ENCODE assay signal across 8 mouse cellular contexts in the genomic region with DNA sequence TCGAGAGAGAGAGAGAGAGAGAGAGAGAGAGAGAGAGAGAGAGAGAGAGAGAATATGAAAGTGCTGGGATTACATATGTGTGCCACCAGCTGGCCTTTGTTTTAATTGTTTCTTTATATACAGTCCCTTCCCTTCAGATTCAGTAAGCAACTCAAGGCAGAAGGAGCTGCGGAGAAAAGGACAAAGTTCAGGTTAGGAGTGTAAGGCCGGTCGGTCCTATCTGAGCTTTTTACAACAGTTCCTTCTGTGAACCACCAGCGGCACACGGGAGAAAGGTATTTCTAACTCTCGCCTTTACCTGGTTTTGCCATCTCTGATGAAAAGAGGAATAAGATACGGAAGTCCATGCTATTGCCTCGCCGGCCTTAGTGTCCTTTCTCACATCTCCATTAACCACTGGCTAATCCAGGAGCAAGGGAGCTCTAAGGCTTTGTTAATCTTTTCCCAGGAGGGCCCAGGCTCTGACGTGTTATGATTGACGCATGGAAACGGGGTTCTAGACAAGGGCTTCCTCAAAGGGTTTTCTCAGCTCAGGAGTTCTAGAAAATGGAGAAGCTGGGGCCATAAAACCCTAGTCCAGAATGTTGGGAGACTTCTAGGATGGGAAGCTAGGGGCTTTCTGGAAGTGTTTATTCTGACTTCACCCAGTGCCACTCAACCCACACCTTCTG. TPM values are rescaled to one million over a fixed set of nuclear protein-coding genes. Genes with fewer than 3 reads are reported as not detected.
DNase-seq lines count a peak whose midpoint lies in the region; ATAC-seq lines count a peak whose summit lies in the region.

No protein-coding gene starts in this region.

- H3K4me1 ChIP-seq in embryonic facial prominence, embryonic 14.5 days (ENCODE audit: control insufficient read depth, insufficient read depth, low read length) = peaks cover 10% of the 10 kb centered on the region
- peaks cover 12% of the 10 kb centered on the region; the same call in 1 of the 2 replicates for H3K4me1 ChIP-seq in midbrain, embryonic 12.5 days

- peak overlapping the region; percentile 75 for H3K4me2 ChIP-seq in embryonic facial prominence, embryonic 14.5 days (ENCODE audit: low read depth, low read length)
- H3K4me2 ChIP-seq in midbrain, embryonic 12.5 days (replicated peaks) = peak overlapping the region; percentile 80

- peak overlapping the region; percentile 94 for H3K4me3 ChIP-seq in embryonic facial prominence, embryonic 14.5 days (ENCODE audit: low read depth, low read length)
- H3K4me3 ChIP-seq in midbrain, embryonic 12.5 days = peak overlapping the region; percentile 62

- DNase-seq in heart, adult 11 months = peak; percentile 91
- no peak for DNase-seq in heart, postnatal 10 days
- DNase-seq in embryonic facial prominence, embryonic 14.5 days (ENCODE audit: low spot score) = peak; percentile 58
- DNase-seq in kidney, adult 8-10 months = peak; percentile 82 to 83
- no peak for DNase-seq in natural killer cell, adult 2 months (ENCODE audit: low spot score in 2 of 2)
- DNase-seq in frontal cortex, adult 2 months (ENCODE audit: extremely low spot score in 1 of 2, low spot score in 1 of 2) = no peak
- no peak for DNase-seq in thymus, postnatal 0 days (ENCODE audit: low spot score)

- peaks cover 24% of the 10 kb centered on the region for H3K36me3 ChIP-seq in embryonic facial prominence, embryonic 14.5 days (ENCODE audit: control insufficient read depth, insufficient read depth, low read length)
- H3K36me3 ChIP-seq in midbrain, embryonic 12.5 days = no peaks in the 10 kb centered on the region

- intact Hi-C loops in heart, postnatal 10 days (cut with DNase I) = no loop called here

- H3K27me3 ChIP-seq in embryonic facial prominence, embryonic 14.5 days (replicated peaks; ENCODE audit: control insufficient read depth, insufficient read depth, low read length) = no peaks in the 10 kb centered on the region
- H3K27me3 ChIP-seq in midbrain, embryonic 12.5 days = peaks cover 11% of the 10 kb centered on the region

- ATAC-seq in embryonic facial prominence, embryonic 14.5 days (ENCODE audit: low read depth) = peak; percentile 0; the same call in 1 of the 2 replicates
- 0 out of 2 replicates have a peak, but pooled peaks have one; percentile 3 for ATAC-seq in midbrain, embryonic 12.5 days (ENCODE audit: low FRiP score, low read depth)

- peak overlapping the region; percentile 96 for H3K27ac ChIP-seq in embryonic facial prominence, embryonic 14.5 days (replicated peaks; ENCODE audit: low read depth, low read length)
- H3K27ac ChIP-seq in midbrain, embryonic 12.5 days (replicated peaks) = 0 out of 2 replicates have a peak overlapping the region, but pooled peaks have one; percentile 30

- peak overlapping the region; percentile 99 for H3K9ac ChIP-seq in embryonic facial prominence, embryonic 14.5 days (ENCODE audit: low read depth, low read length)
- H3K9ac ChIP-seq in midbrain, embryonic 12.5 days (replicated peaks) = peak overlapping the region; percentile 79; the same call in 1 of the 2 replicates

- WGBS in embryonic facial prominence, embryonic 14.5 days = 61% methylated on average over 13 of the region's 13 CpGs
- 51% methylated on average over 13 of the region's 13 CpGs for WGBS in midbrain, embryonic 12.5 days

- no peaks in the 10 kb centered on the region for H3K9me3 ChIP-seq in embryonic facial prominence, embryonic 14.5 days (ENCODE audit: control insufficient read depth, low read length)
- H3K9me3 ChIP-seq in midbrain, embryonic 12.5 days = no peaks in the 10 kb centered on the region

RNA-seq across cellular contexts. Expression of gene Cd63, which starts 8.1 kb away (rescaled TPM):
- 100 to 1,000 TPM; 203 to 239 TPM for total RNA-seq in heart, postnatal 10 days (2021)
- 916 and 959 TPM in 2 replicates for polyA plus RNA-seq in embryonic facial prominence, embryonic 14.5 days (2014; fragmentation: Nextera tagmentation; extraction: Ambion mirVana)
- polyA plus RNA-seq in midbrain, embryonic 12.5 days (2016; fragmentation: Nextera tagmentation; extraction: Ambion mirVana) = 168 and 190 TPM in 2 replicates
- polyA plus RNA-seq in frontal cortex, adult 2 months (2012; rRNA removed) = 82.7 and 95.6 TPM in 2 replicates
- polyA plus RNA-seq in thymus, postnatal 0 days (2015; fragmentation: Nextera tagmentation; extraction: Ambion mirVana) = 172 and 183 TPM in 2 replicates

RNA-seq across cellular contexts. Expression of gene Rdh5, which starts 13.8 kb away (rescaled TPM):
- total RNA-seq in heart, postnatal 10 days (2021) = 1 to 10 TPM; 5.9 to 9.7 TPM
- polyA plus RNA-seq in embryonic facial prominence, embryonic 14.5 days (2014; fragmentation: Nextera tagmentation; extraction: Ambion mirVana) = 15.5 and 16.0 TPM in 2 replicates
- polyA plus RNA-seq in midbrain, embryonic 12.5 days (2016; fragmentation: Nextera tagmentation; extraction: Ambion mirVana) = 16.2 and 16.6 TPM in 2 replicates
- 12.3 and 15.7 TPM in 2 replicates for polyA plus RNA-seq in frontal cortex, adult 2 months (2012; rRNA removed)
- 6.3 and 7.1 TPM in 2 replicates for polyA plus RNA-seq in thymus, postnatal 0 days (2015; fragmentation: Nextera tagmentation; extraction: Ambion mirVana)

RNA-seq across cellular contexts. Expression of gene Bloc1s1, which starts 14.9 kb away (rescaled TPM):
- total RNA-seq in heart, postnatal 10 days (2021) = 100 to 1,000 TPM; 188 to 198 TPM
- 242 and 248 TPM in 2 replicates for polyA plus RNA-seq in embryonic facial prominence, embryonic 14.5 days (2014; fragmentation: Nextera tagmentation; extraction: Ambion mirVana)
- 235 and 249 TPM in 2 replicates for polyA plus RNA-seq in midbrain, embryonic 12.5 days (2016; fragmentation: Nextera tagmentation; extraction: Ambion mirVana)
- 233 and 273 TPM in 2 replicates for polyA plus RNA-seq in frontal cortex, adult 2 months (2012; rRNA removed)
- polyA plus RNA-seq in thymus, postnatal 0 days (2015; fragmentation: Nextera tagmentation; extraction: Ambion mirVana) = 251 and 253 TPM in 2 replicates

RNA-seq across cellular contexts. Expression of gene Gdf11, which starts 17.4 kb away (rescaled TPM):
- 1 to 10 TPM; 3.1 to 4.0 TPM for total RNA-seq in heart, postnatal 10 days (2021)
- 4.7 and 5.0 TPM in 2 replicates for polyA plus RNA-seq in embryonic facial prominence, embryonic 14.5 days (2014; fragmentation: Nextera tagmentation; extraction: Ambion mirVana)
- 10.8 and 12.0 TPM in 2 replicates for polyA plus RNA-seq in midbrain, embryonic 12.5 days (2016; fragmentation: Nextera tagmentation; extraction: Ambion mirVana)
- polyA plus RNA-seq in frontal cortex, adult 2 months (2012; rRNA removed) = 17.0 and 17.2 TPM in 2 replicates
- polyA plus RNA-seq in thymus, postnatal 0 days (2015; fragmentation: Nextera tagmentation; extraction: Ambion mirVana) = 2.3 and 3.0 TPM in 2 replicates

RNA-seq across cellular contexts. Expression of gene Itga7, which starts 24.7 kb away (rescaled TPM):
- total RNA-seq in heart, postnatal 10 days (2021) = 100 to 1,000 TPM; 125 to 136 TPM
- 23.5 and 30.2 TPM in 2 replicates for polyA plus RNA-seq in embryonic facial prominence, embryonic 14.5 days (2014; fragmentation: Nextera tagmentation; extraction: Ambion mirVana)
- 2.1 TPM in 2 replicates for polyA plus RNA-seq in midbrain, embryonic 12.5 days (2016; fragmentation: Nextera tagmentation; extraction: Ambion mirVana)
- polyA plus RNA-seq in frontal cortex, adult 2 months (2012; rRNA removed) = 23.4 and 26.8 TPM in 2 replicates
- polyA plus RNA-seq in thymus, postnatal 0 days (2015; fragmentation: Nextera tagmentation; extraction: Ambion mirVana) = 2.4 and 2.5 TPM in 2 replicates

Comparison
In these comparisons a context has a peak if more than half of its experiments do, and no peak if none do; other contexts are left out.
1. DNase-seq: peak in heart, adult 11 months (single experiment), embryonic facial prominence, embryonic 14.5 days (single experiment) and kidney, adult 8-10 months (2 of 2); none in heart, postnatal 10 days (0 of 2), natural killer cell, adult 2 months (0 of 2), frontal cortex, adult 2 months (0 of 2) and thymus, postnatal 0 days (single experiment).